Mouse (Mus musculus): ENCODE results near the gene Asb8.

GRCm38 (mm10) chr15:98161026-98161805, 4.2 kb downstream of the Asb8 start:
- no peak for TF ChIP-seq CTCF (IDR thresholded peaks at IDR 0.05; ENCODE audit: low read depth, low read length)
- TF ChIP-seq POLR2A (IDR thresholded peaks at IDR 0.05; ENCODE audit: borderline replicate concordance, low read depth, low read length): no peak
